Mouse (Mus musculus): ENCODE measurements around the gene Prkce. TPM values are rescaled to one million over a fixed set of nuclear protein-coding genes. Genes with fewer than 3 reads are reported as not detected.

The Prkce gene
- total and polyA plus RNA-seq, 2 experiments from 2014 or later = 8.1 to 12.6 TPM

DNA sequence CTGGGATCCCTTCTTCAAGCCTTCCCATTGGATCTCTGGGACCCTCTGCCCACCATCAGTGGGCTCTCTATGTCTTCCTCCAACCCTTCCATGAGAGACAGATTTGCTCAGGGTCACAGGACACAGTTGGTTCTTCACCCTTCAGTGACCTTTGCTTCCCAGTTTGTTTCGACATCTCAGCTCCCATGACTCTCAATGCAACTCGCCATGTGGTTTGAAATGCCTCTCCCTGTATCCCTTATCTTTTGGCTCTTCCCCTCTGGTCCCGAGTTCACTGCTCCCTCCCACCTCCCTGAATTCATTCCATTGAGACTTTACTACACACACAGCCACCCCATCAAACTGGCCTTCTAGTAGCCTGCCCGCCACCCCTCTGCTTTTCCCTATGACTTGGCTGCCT is 509.3 kb downstream of the Prkce start:
- Histone ChIP-seq H3K36me3 (replicated peaks; ENCODE audit: control insufficient read depth, insufficient read depth, low read length) (no peaks in the 10 kb centered on the region), H3K4me3 (ENCODE audit: low read depth, low read length) (no peak overlapping the region), H3K9ac (replicated peaks; ENCODE audit: low read depth, low read length) (no peak overlapping the region), H3K27me3 (ENCODE audit: control insufficient read depth, insufficient read depth, low read length) (no peaks in the 10 kb centered on the region), H3K4me1 (ENCODE audit: control insufficient read depth, insufficient read depth) (no peaks in the 10 kb centered on the region), H3K9me3 (replicated peaks; ENCODE audit: control insufficient read depth, low read length) (no peaks in the 10 kb centered on the region), H3K27ac (ENCODE audit: low read depth) (no peak overlapping the region), H3K4me2 (ENCODE audit: low read depth, low read length) (no peak overlapping the region)
- DNase-seq (ENCODE audit: low spot score) (no peak), ATAC-seq (ENCODE audit: insufficient read depth, low read depth) (no peak)
- no peak for TF ChIP-seq EP300 (IDR thresholded peaks at IDR 0.05; ENCODE audit: low read depth)
- TF ChIP-seq CTCF (IDR thresholded peaks at IDR 0.05; ENCODE audit: low read depth) = no peak
- WGBS = 44% methylated on average over 4 of the region's 4 CpGs

- DNase-seq (ENCODE audit: low spot score) (no peak), ATAC-seq (ENCODE audit: insufficient read depth, low read depth) (no peak)
- Histone ChIP-seq H3K27me3 (ENCODE audit: control insufficient read depth, insufficient read depth, low read length) (no peaks in the 10 kb centered on the region), H3K9ac (replicated peaks; ENCODE audit: low read depth, low read length) (no peak overlapping the region), H3K4me3 (ENCODE audit: low read depth, low read length) (no peak overlapping the region), H3K9me3 (replicated peaks; ENCODE audit: control insufficient read depth, low read length) (no peaks in the 10 kb centered on the region), H3K4me2 (ENCODE audit: low read depth, low read length) (no peak overlapping the region), H3K4me1 (ENCODE audit: control insufficient read depth, insufficient read depth) (no peaks in the 10 kb centered on the region), H3K27ac (ENCODE audit: low read depth) (no peak overlapping the region), H3K36me3 (replicated peaks; ENCODE audit: control insufficient read depth, insufficient read depth, low read length) (no peaks in the 10 kb centered on the region)
- TF ChIP-seq EP300 (IDR thresholded peaks at IDR 0.05; ENCODE audit: low read depth) (no peak), CTCF (IDR thresholded peaks at IDR 0.05; ENCODE audit: low read depth) (no peak)
- 87% methylated on average over 4 of the region's 4 CpGs for WGBS
Observed at GRCm38 (mm10) chr17:86685263-86685662, 517.7 kb downstream of the Prkce start.

DNA sequence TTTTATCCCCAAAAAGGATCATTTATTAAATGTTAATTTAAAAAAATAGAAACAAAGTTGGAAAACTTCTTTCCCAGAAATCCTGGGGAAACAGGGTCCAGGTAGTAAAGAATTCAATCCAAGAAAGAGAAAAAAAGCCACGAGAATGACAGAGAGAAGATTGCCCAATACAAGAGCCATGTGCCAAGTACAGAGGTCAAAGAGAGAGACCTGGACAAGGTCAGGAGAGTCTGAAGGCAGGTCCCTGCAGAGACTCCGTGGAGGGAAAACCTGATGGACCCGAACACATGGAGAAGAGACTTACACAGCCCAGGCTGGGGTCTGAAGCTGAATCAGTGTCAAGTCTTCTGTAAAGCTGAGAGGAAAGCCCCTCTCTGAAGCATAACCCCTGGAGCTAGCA is 519.4 kb downstream of the Prkce start:
- no peak for ATAC-seq (ENCODE audit: insufficient read depth, low read depth)
- no peak overlapping the region for H3K4me2 ChIP-seq (ENCODE audit: low read depth, low read length)
- no peaks in the 10 kb centered on the region for H3K27me3 ChIP-seq (ENCODE audit: control insufficient read depth, insufficient read depth, low read length)
- DNase-seq (ENCODE audit: low spot score) = no peak
- no peaks in the 10 kb centered on the region for H3K9me3 ChIP-seq (replicated peaks; ENCODE audit: control insufficient read depth, low read length)
- TF ChIP-seq CTCF (IDR thresholded peaks at IDR 0.05; ENCODE audit: low read depth) = no peak
- no peaks in the 10 kb centered on the region for H3K4me1 ChIP-seq (ENCODE audit: control insufficient read depth, insufficient read depth)
- no peaks in the 10 kb centered on the region for H3K36me3 ChIP-seq (replicated peaks; ENCODE audit: control insufficient read depth, insufficient read depth, low read length)
- H3K27ac ChIP-seq (ENCODE audit: low read depth) = no peak overlapping the region
- WGBS = 64% methylated on average over 3 of the region's 3 CpGs
- no peak overlapping the region for H3K9ac ChIP-seq (replicated peaks; ENCODE audit: low read depth, low read length)
- no peak overlapping the region for H3K4me3 ChIP-seq (ENCODE audit: low read depth, low read length)

GRCm38 (mm10) chr17:86690871-86691390 is 523.3 kb downstream of the Prkce start:
- H3K27me3 ChIP-seq (ENCODE audit: control insufficient read depth, insufficient read depth, low read length) = no peaks in the 10 kb centered on the region
- no peaks in the 10 kb centered on the region for H3K36me3 ChIP-seq (replicated peaks; ENCODE audit: control insufficient read depth, insufficient read depth, low read length)
- WGBS = 91% methylated on average over 2 of the region's 2 CpGs
- DNase-seq (ENCODE audit: low spot score) (no peak), ATAC-seq (ENCODE audit: insufficient read depth, low read depth) (no peak)
- TF ChIP-seq CTCF (IDR thresholded peaks at IDR 0.05; ENCODE audit: low read depth) = no peak
- no peak for TF ChIP-seq EP300 (IDR thresholded peaks at IDR 0.05; ENCODE audit: low read depth)
- no peaks in the 10 kb centered on the region for H3K9me3 ChIP-seq (replicated peaks; ENCODE audit: control insufficient read depth, low read length)
- no peak overlapping the region for H3K4me3 ChIP-seq (ENCODE audit: low read depth, low read length)
- no peak overlapping the region for H3K9ac ChIP-seq (replicated peaks; ENCODE audit: low read depth, low read length)
- H3K4me1 ChIP-seq (ENCODE audit: control insufficient read depth, insufficient read depth) = no peaks in the 10 kb centered on the region
- no peak overlapping the region for H3K27ac ChIP-seq (ENCODE audit: low read depth)
- no peak overlapping the region for H3K4me2 ChIP-seq (ENCODE audit: low read depth, low read length)

DNA sequence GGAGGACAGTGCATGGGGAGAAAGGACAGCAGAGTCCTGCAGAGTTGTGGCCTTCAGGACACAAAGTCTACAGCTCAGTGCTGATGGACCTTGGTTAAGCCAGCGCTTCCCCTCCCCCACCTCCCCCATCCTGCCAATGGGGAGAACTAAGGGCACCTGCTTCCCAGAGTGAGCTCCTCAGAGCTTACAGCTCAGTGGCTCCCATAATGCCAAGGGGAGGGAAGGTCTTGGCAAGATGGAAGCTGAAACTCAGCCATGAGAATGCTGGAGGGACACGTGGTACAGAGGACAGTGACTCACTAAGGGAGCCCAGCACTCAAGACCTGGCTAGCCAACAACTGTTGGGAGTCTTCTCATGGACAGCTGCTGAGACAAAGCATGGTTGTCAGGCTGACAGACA is 530.2 kb downstream of the Prkce start:
- DNase-seq (ENCODE audit: low spot score) = no peak
- H3K4me3 ChIP-seq (ENCODE audit: low read depth, low read length) = no peak overlapping the region
- no peaks in the 10 kb centered on the region for H3K27me3 ChIP-seq (ENCODE audit: control insufficient read depth, insufficient read depth, low read length)
- no peaks in the 10 kb centered on the region for H3K4me1 ChIP-seq (ENCODE audit: control insufficient read depth, insufficient read depth)
- H3K27ac ChIP-seq (ENCODE audit: low read depth) = no peak overlapping the region
- ATAC-seq (ENCODE audit: insufficient read depth, low read depth) = no peak
- H3K36me3 ChIP-seq (replicated peaks; ENCODE audit: control insufficient read depth, insufficient read depth, low read length) = no peaks in the 10 kb centered on the region
- H3K4me2 ChIP-seq (ENCODE audit: low read depth, low read length) = no peak overlapping the region
- no peak overlapping the region for H3K9ac ChIP-seq (replicated peaks; ENCODE audit: low read depth, low read length)
- 75% methylated on average over 2 of the region's 2 CpGs for WGBS
- no peaks in the 10 kb centered on the region for H3K9me3 ChIP-seq (replicated peaks; ENCODE audit: control insufficient read depth, low read length)
- TF ChIP-seq EP300 (IDR thresholded peaks at IDR 0.05; ENCODE audit: low read depth) (no peak), CTCF (IDR thresholded peaks at IDR 0.05; ENCODE audit: low read depth) (no peak)

DNA sequence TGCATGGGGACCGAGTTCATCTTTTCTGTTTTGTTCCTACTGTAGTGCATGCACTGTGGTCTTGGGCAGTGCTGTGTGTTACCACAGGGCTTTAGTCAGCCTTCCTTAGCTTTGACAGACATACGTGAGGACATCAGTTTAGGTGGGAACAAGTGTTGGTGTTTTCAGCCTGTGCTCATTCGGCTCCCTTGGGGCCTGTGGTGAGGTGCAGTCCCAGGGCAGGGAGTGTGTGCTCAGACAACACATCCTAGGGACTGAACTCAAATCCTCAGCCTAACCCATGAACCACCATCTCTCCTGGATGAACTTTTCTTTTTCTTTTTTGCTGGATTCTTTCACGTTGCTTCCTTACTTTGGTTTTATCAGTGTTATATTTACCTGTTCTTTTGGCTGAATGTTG is 535.8 kb downstream of the Prkce start:
- TF ChIP-seq CTCF (IDR thresholded peaks at IDR 0.05; ENCODE audit: low read depth) (no peak), EP300 (IDR thresholded peaks at IDR 0.05; ENCODE audit: low read depth) (no peak)
- Histone ChIP-seq H3K4me3 (ENCODE audit: low read depth, low read length) (no peak overlapping the region), H3K4me1 (ENCODE audit: control insufficient read depth, insufficient read depth) (no peaks in the 10 kb centered on the region), H3K27ac (ENCODE audit: low read depth) (no peak overlapping the region), H3K9me3 (replicated peaks; ENCODE audit: control insufficient read depth, low read length) (no peaks in the 10 kb centered on the region), H3K4me2 (ENCODE audit: low read depth, low read length) (no peak overlapping the region), H3K36me3 (replicated peaks; ENCODE audit: control insufficient read depth, insufficient read depth, low read length) (no peaks in the 10 kb centered on the region), H3K27me3 (ENCODE audit: control insufficient read depth, insufficient read depth, low read length) (no peaks in the 10 kb centered on the region), H3K9ac (replicated peaks; ENCODE audit: low read depth, low read length) (no peak overlapping the region)
- DNase-seq (ENCODE audit: low spot score) = no peak
- ATAC-seq (ENCODE audit: insufficient read depth, low read depth) = no peak
- WGBS = 72% methylated on average over 4 of the region's 4 CpGs
